Mouse (Mus musculus): Measurements from ENCODE around the gene 1600014C10Rik. TPM values are rescaled to one million over a fixed set of nuclear protein-coding genes. Genes with fewer than 3 reads are reported as not detected.
A peak's percentile ranks its signal among the peaks of the same experiment; 100 is the strongest.

1600014C10Rik gene
- polyA plus RNA-seq, 1 experiment from 2014 or later = 16.6 TPM

- H3K27me3 ChIP-seq (replicated peaks; ENCODE audit: control insufficient read depth, insufficient read depth, low read length) = no peaks in the 10 kb centered on the region
- no peak overlapping the region for H3K4me2 ChIP-seq (ENCODE audit: low read depth, low read length)
- no peak for ATAC-seq
- H3K9me3 ChIP-seq (ENCODE audit: control insufficient read depth, low read length) = no peaks in the 10 kb centered on the region
- peaks cover 5% of the 10 kb centered on the region; the same call in 1 of the 2 replicates for H3K4me1 ChIP-seq (ENCODE audit: control insufficient read depth, insufficient read depth, low read length)
- H3K9ac ChIP-seq (ENCODE audit: low read depth, low read length) = no peak overlapping the region
- H3K27ac ChIP-seq (ENCODE audit: low read length) = no peak overlapping the region
- H3K4me3 ChIP-seq (ENCODE audit: low read length) = no peak overlapping the region
- WGBS = 94% methylated on average over 2 of the region's 2 CpGs
- H3K36me3 ChIP-seq (ENCODE audit: control insufficient read depth, insufficient read depth, low read length) = no peaks in the 10 kb centered on the region
Measured at GRCm38 (mm10) chr7:38161438-38161837, 21.6 kb upstream of the 1600014C10Rik start.

- no peaks in the 10 kb centered on the region for H3K36me3 ChIP-seq (ENCODE audit: control insufficient read depth, insufficient read depth, low read length)
- H3K27me3 ChIP-seq (replicated peaks; ENCODE audit: control insufficient read depth, insufficient read depth, low read length) = no peaks in the 10 kb centered on the region
- peaks cover 12% of the 10 kb centered on the region; the same call in 1 of the 2 replicates for H3K4me1 ChIP-seq (ENCODE audit: control insufficient read depth, insufficient read depth, low read length)
- 38% methylated on average over 9 of the region's 9 CpGs for WGBS
- no peak overlapping the region for H3K4me2 ChIP-seq (ENCODE audit: low read depth, low read length)
- no peak overlapping the region for H3K9ac ChIP-seq (ENCODE audit: low read depth, low read length)
- ATAC-seq = no peak
- no peaks in the 10 kb centered on the region for H3K9me3 ChIP-seq (ENCODE audit: control insufficient read depth, low read length)
- no peak overlapping the region for H3K4me3 ChIP-seq (ENCODE audit: low read length)
- no peak overlapping the region for H3K27ac ChIP-seq (ENCODE audit: low read length)
Measured at GRCm38 (mm10) chr7:38163433-38164050, 19.5 kb upstream of the 1600014C10Rik start.

- Histone ChIP-seq H3K4me3 (ENCODE audit: low read length) (peak overlapping the region; percentile 26), H3K9ac (ENCODE audit: low read depth, low read length) (peak overlapping the region; percentile 13; the same call in 1 of the 2 replicates), H3K36me3 (ENCODE audit: control insufficient read depth, insufficient read depth, low read length) (no peaks in the 10 kb centered on the region), H3K9me3 (ENCODE audit: control insufficient read depth, low read length) (no peaks in the 10 kb centered on the region), H3K27me3 (replicated peaks; ENCODE audit: control insufficient read depth, insufficient read depth, low read length) (no peaks in the 10 kb centered on the region), H3K4me2 (ENCODE audit: low read depth, low read length) (peak overlapping the region; percentile 55), H3K4me1 (ENCODE audit: control insufficient read depth, insufficient read depth, low read length) (peaks cover 7% of the 10 kb centered on the region; the same call in 1 of the 2 replicates), H3K27ac (ENCODE audit: low read length) (peak overlapping the region; percentile 21; the same call in 1 of the 2 replicates)
- WGBS = 26% methylated on average over 21 of the region's 21 CpGs
- peak; percentile 81 for ATAC-seq
Measured at GRCm38 (mm10) chr7:38166930-38167645, 15.9 kb upstream of the 1600014C10Rik start.

- peak overlapping the region; percentile 26 for H3K4me3 ChIP-seq (ENCODE audit: low read length)
- H3K27me3 ChIP-seq (replicated peaks; ENCODE audit: control insufficient read depth, insufficient read depth, low read length) = no peaks in the 10 kb centered on the region
- H3K36me3 ChIP-seq (ENCODE audit: control insufficient read depth, insufficient read depth, low read length) = no peaks in the 10 kb centered on the region
- H3K9ac ChIP-seq (ENCODE audit: low read depth, low read length) = no peak overlapping the region
- peak; percentile 70 for ATAC-seq
- H3K27ac ChIP-seq (ENCODE audit: low read length) = no peak overlapping the region
- no peaks in the 10 kb centered on the region for H3K9me3 ChIP-seq (ENCODE audit: control insufficient read depth, low read length)
- peaks cover 7% of the 10 kb centered on the region; the same call in 1 of the 2 replicates for H3K4me1 ChIP-seq (ENCODE audit: control insufficient read depth, insufficient read depth, low read length)
- H3K4me2 ChIP-seq (ENCODE audit: low read depth, low read length) = peak overlapping the region; percentile 55
- 18% methylated on average over 11 of the region's 11 CpGs for WGBS
Measured at GRCm38 (mm10) chr7:38167724-38168141, 15.3 kb upstream of the 1600014C10Rik start.

GRCm38 (mm10) chr7:38173871-38174270 lies 9.1 kb upstream of the 1600014C10Rik start:
- Histone ChIP-seq H3K9ac (ENCODE audit: low read depth, low read length) (peak overlapping the region; percentile 51; the same call in 1 of the 2 replicates), H3K36me3 (ENCODE audit: control insufficient read depth, insufficient read depth, low read length) (no peaks in the 10 kb centered on the region), H3K27ac (ENCODE audit: low read length) (no peak overlapping the region), H3K9me3 (ENCODE audit: control insufficient read depth, low read length) (no peaks in the 10 kb centered on the region), H3K4me2 (ENCODE audit: low read depth, low read length) (peak overlapping the region; percentile 63), H3K27me3 (replicated peaks; ENCODE audit: control insufficient read depth, insufficient read depth, low read length) (peaks cover 12% of the 10 kb centered on the region; the same call in 1 of the 2 replicates), H3K4me1 (ENCODE audit: control insufficient read depth, insufficient read depth, low read length) (peaks cover 6% of the 10 kb centered on the region), H3K4me3 (ENCODE audit: low read length) (peak overlapping the region; percentile 39; the same call in 1 of the 2 replicates)
- ATAC-seq = no peak
- WGBS = 19% methylated on average over 14 of the region's 14 CpGs

GRCm38 (mm10) chr7:38174321-38175148 lies 8.5 kb upstream of the 1600014C10Rik start:
- Histone ChIP-seq H3K36me3 (ENCODE audit: control insufficient read depth, insufficient read depth, low read length) (no peaks in the 10 kb centered on the region), H3K27ac (ENCODE audit: low read length) (no peak overlapping the region), H3K4me1 (ENCODE audit: control insufficient read depth, insufficient read depth, low read length) (peaks cover 6% of the 10 kb centered on the region), H3K9me3 (ENCODE audit: control insufficient read depth, low read length) (no peaks in the 10 kb centered on the region), H3K4me2 (ENCODE audit: low read depth, low read length) (peak overlapping the region; percentile 63), H3K4me3 (ENCODE audit: low read length) (peak overlapping the region; percentile 39), H3K9ac (ENCODE audit: low read depth, low read length) (peak overlapping the region; percentile 51; the same call in 1 of the 2 replicates), H3K27me3 (replicated peaks; ENCODE audit: control insufficient read depth, insufficient read depth, low read length) (peaks cover 12% of the 10 kb centered on the region; the same call in 1 of the 2 replicates)
- WGBS = 18% methylated on average over 31 of the region's 31 CpGs
- peak; percentile 46; the same call in 1 of the 2 replicates for ATAC-seq

GRCm38 (mm10) chr7:38176056-38176455 lies 7.0 kb upstream of the 1600014C10Rik start:
- peaks cover 6% of the 10 kb centered on the region for H3K4me1 ChIP-seq (ENCODE audit: control insufficient read depth, insufficient read depth, low read length)
- H3K4me2 ChIP-seq (ENCODE audit: low read depth, low read length) = no peak overlapping the region
- no peak overlapping the region for H3K4me3 ChIP-seq (ENCODE audit: low read length)
- no peaks in the 10 kb centered on the region for H3K9me3 ChIP-seq (ENCODE audit: control insufficient read depth, low read length)
- no peak overlapping the region for H3K27ac ChIP-seq (ENCODE audit: low read length)
- no peaks in the 10 kb centered on the region for H3K36me3 ChIP-seq (ENCODE audit: control insufficient read depth, insufficient read depth, low read length)
- ATAC-seq = no peak
- peaks cover 12% of the 10 kb centered on the region; the same call in 1 of the 2 replicates for H3K27me3 ChIP-seq (replicated peaks; ENCODE audit: control insufficient read depth, insufficient read depth, low read length)
- WGBS = 73% methylated on average over 3 of the region's 3 CpGs
- no peak overlapping the region for H3K9ac ChIP-seq (ENCODE audit: low read depth, low read length)

- Histone ChIP-seq H3K36me3 (ENCODE audit: control insufficient read depth, insufficient read depth, low read length) (no peaks in the 10 kb centered on the region), H3K4me1 (ENCODE audit: control insufficient read depth, insufficient read depth, low read length) (peaks cover 13% of the 10 kb centered on the region), H3K9ac (ENCODE audit: low read depth, low read length) (no peak overlapping the region), H3K4me3 (ENCODE audit: low read length) (no peak overlapping the region), H3K9me3 (ENCODE audit: control insufficient read depth, low read length) (no peaks in the 10 kb centered on the region), H3K27ac (ENCODE audit: low read length) (no peak overlapping the region), H3K4me2 (ENCODE audit: low read depth, low read length) (no peak overlapping the region), H3K27me3 (replicated peaks; ENCODE audit: control insufficient read depth, insufficient read depth, low read length) (no peaks in the 10 kb centered on the region)
- WGBS = 67% methylated on average over 3 of the region's 3 CpGs
- ATAC-seq = no peak
Measured at GRCm38 (mm10) chr7:38179896-38180295, 3.1 kb upstream of the 1600014C10Rik start.

GRCm38 (mm10) chr7:38181366-38181765 lies 1.7 kb upstream of the 1600014C10Rik start:
- no peak overlapping the region for H3K4me2 ChIP-seq (ENCODE audit: low read depth, low read length)
- peaks cover 13% of the 10 kb centered on the region for H3K4me1 ChIP-seq (ENCODE audit: control insufficient read depth, insufficient read depth, low read length)
- WGBS = 86% methylated on average over 2 of the region's 2 CpGs
- H3K27ac ChIP-seq (ENCODE audit: low read length) = no peak overlapping the region
- H3K9me3 ChIP-seq (ENCODE audit: control insufficient read depth, low read length) = no peaks in the 10 kb centered on the region
- H3K9ac ChIP-seq (ENCODE audit: low read depth, low read length) = no peak overlapping the region
- no peak for ATAC-seq
- H3K36me3 ChIP-seq (ENCODE audit: control insufficient read depth, insufficient read depth, low read length) = no peaks in the 10 kb centered on the region
- H3K4me3 ChIP-seq (ENCODE audit: low read length) = no peak overlapping the region
- H3K27me3 ChIP-seq (replicated peaks; ENCODE audit: control insufficient read depth, insufficient read depth, low read length) = no peaks in the 10 kb centered on the region
